Mouse (Mus musculus) hindbrain, embryonic 13.5 days (tissue): ENCODE measurements at regions not wholly inside any gene's neighbourhood (a gene's known extent, or its start where the extent isn't known, plus 50 kb on each side); places are given as distances from the start of the nearest gene placed in this dataset.

Source experiments
- ATAC-seq: fragments of 200-750 bp; cut with Nextera tagmentation; 2 replicates; pipeline ENCODE4 v1.8.0; 2017; ENCODE audit warnings: moderate TSS enrichment; ENCODE audit not compliant: low FRiP score
- H3K27ac ChIP-seq: fragments of 300-500 bp; sonication (generic); 2 replicates; pipeline ENCODE4 v1.5.1; 2015; ENCODE audit warnings: inconsistent platforms, mild to moderate bottlenecking, moderate library complexity
- H3K27me3 ChIP-seq: fragments of 300-500 bp; sonication (generic); 2 replicates; pipeline ENCODE4 v1.6.1; 2015; ENCODE audit warnings: mild to moderate bottlenecking, inconsistent platforms
- H3K36me3 ChIP-seq: fragments of 300-500 bp; sonication (generic); 2 replicates; pipeline ENCODE4 v1.6.1; 2015; ENCODE audit warnings: mild to moderate bottlenecking, inconsistent platforms
- H3K4me1 ChIP-seq: fragments of 300-500 bp; sonication (generic); replicated peaks from 2 replicates; pipeline ENCODE4 v1.6.1; 2015; ENCODE audit warnings: inconsistent platforms
- H3K4me2 ChIP-seq: fragments of 300-500 bp; sonication (generic); 2 replicates; pipeline ENCODE4 v1.6.1; 2015; ENCODE audit warnings: inconsistent platforms, mild to moderate bottlenecking, moderate library complexity
- H3K4me3 ChIP-seq: fragments of 300-500 bp; sonication (generic); 2 replicates; pipeline ENCODE4 v1.5.1; 2015; ENCODE audit warnings: mild to moderate bottlenecking, inconsistent platforms
- H3K9ac ChIP-seq: fragments of 300-500 bp; sonication (generic); 2 replicates; pipeline ENCODE4 v1.6.1; 2015; ENCODE audit warnings: mild to moderate bottlenecking, inconsistent platforms
- H3K9me3 ChIP-seq: fragments of 300-500 bp; sonication (generic); 2 replicates; pipeline ENCODE4 v1.6.1; 2016; ENCODE audit warnings: inconsistent platforms
- WGBS: fragments of 180-500 bp; shearing (Covaris S2); methylation state at CpG from one replicate; pipeline ENCODE4 v1.1.7; 2015; 5-methylcytosine and 5-hydroxymethylcytosine counted together

GRCm38 (mm10) chr13:37142812-37143211, 92.8 kb upstream of the F13a1 start:
- H3K9me3 ChIP-seq, result no peaks in the 10 kb centered on the region
- no peak overlapping the region for H3K27ac ChIP-seq
- H3K9ac ChIP-seq, result no peak overlapping the region
- no peaks in the 10 kb centered on the region for H3K36me3 ChIP-seq
- no peak overlapping the region for H3K4me3 ChIP-seq
- H3K27me3 ChIP-seq, result no peaks in the 10 kb centered on the region
- no peak overlapping the region for H3K4me2 ChIP-seq
- no peaks in the 10 kb centered on the region for H3K4me1 ChIP-seq
- WGBS, result 89% methylated on average over 2 of the region's 2 CpGs
- ATAC-seq, result no peak

GRCm38 (mm10) chr13:37135115-37135514, 85.1 kb upstream of the F13a1 start:
- no peak for ATAC-seq

GRCm38 (mm10) chr13:37134518-37134917, 84.5 kb upstream of the F13a1 start:
- Histone ChIP-seq H3K27ac (no peak overlapping the region), H3K9ac (no peak overlapping the region), H3K4me3 (no peak overlapping the region), H3K4me2 (no peak overlapping the region), H3K27me3 (no peaks in the 10 kb centered on the region), H3K9me3 (no peaks in the 10 kb centered on the region), H3K36me3 (no peaks in the 10 kb centered on the region), H3K4me1 (no peaks in the 10 kb centered on the region)
- no peak for ATAC-seq
- WGBS, result 92% methylated on average over 2 of the region's 2 CpGs

More at GRCm38 (mm10) chr13:37135115-37135514, 85.1 kb upstream of the F13a1 start:
- 73% methylated on average over 1 of the region's 1 CpGs for WGBS
- no peaks in the 10 kb centered on the region for H3K27me3 ChIP-seq
- H3K9ac ChIP-seq, result no peak overlapping the region
- H3K27ac ChIP-seq, result no peak overlapping the region
- no peaks in the 10 kb centered on the region for H3K9me3 ChIP-seq
- H3K4me2 ChIP-seq, result no peak overlapping the region
- H3K36me3 ChIP-seq, result no peaks in the 10 kb centered on the region
- no peak overlapping the region for H3K4me3 ChIP-seq
- H3K4me1 ChIP-seq, result no peaks in the 10 kb centered on the region

- H3K27me3 ChIP-seq, result no peaks in the 10 kb centered on the region
- no peak for ATAC-seq
- no peak overlapping the region for H3K9ac ChIP-seq
- no peaks in the 10 kb centered on the region for H3K9me3 ChIP-seq
- no peaks in the 10 kb centered on the region for H3K4me1 ChIP-seq
- no peak overlapping the region for H3K4me3 ChIP-seq
- 78% methylated on average over 10 of the region's 10 CpGs for WGBS
- H3K4me2 ChIP-seq, result no peak overlapping the region
- no peak overlapping the region for H3K27ac ChIP-seq
- H3K36me3 ChIP-seq, result no peaks in the 10 kb centered on the region
Measured at GRCm38 (mm10) chr13:37130637-37131036, 80.6 kb upstream of the F13a1 start.

GRCm38 (mm10) chr13:37121602-37122001, 71.6 kb upstream of the F13a1 start:
- Histone ChIP-seq H3K4me3 (no peak overlapping the region), H3K27ac (no peak overlapping the region), H3K9ac (no peak overlapping the region), H3K27me3 (no peaks in the 10 kb centered on the region), H3K4me1 (no peaks in the 10 kb centered on the region), H3K9me3 (no peaks in the 10 kb centered on the region), H3K36me3 (no peaks in the 10 kb centered on the region), H3K4me2 (no peak overlapping the region)
- no peak for ATAC-seq
- WGBS, result 94% methylated on average over 4 of the region's 4 CpGs

GRCm38 (mm10) chr13:37120219-37120618, 70.2 kb upstream of the F13a1 start:
- no peaks in the 10 kb centered on the region for H3K36me3 ChIP-seq
- 83% methylated on average over 2 of the region's 2 CpGs for WGBS
- no peak overlapping the region for H3K27ac ChIP-seq
- H3K4me3 ChIP-seq, result no peak overlapping the region
- no peak overlapping the region for H3K4me2 ChIP-seq
- ATAC-seq, result no peak
- H3K27me3 ChIP-seq, result no peaks in the 10 kb centered on the region
- no peaks in the 10 kb centered on the region for H3K9me3 ChIP-seq
- H3K9ac ChIP-seq, result no peak overlapping the region
- H3K4me1 ChIP-seq, result no peaks in the 10 kb centered on the region

GRCm38 (mm10) chr13:37114324-37114723, 64.3 kb upstream of the F13a1 start:
- ATAC-seq, result no peak
- H3K9ac ChIP-seq, result no peak overlapping the region
- H3K4me2 ChIP-seq, result no peak overlapping the region
- WGBS, result 81% methylated on average over 5 of the region's 5 CpGs
- H3K36me3 ChIP-seq, result no peaks in the 10 kb centered on the region
- no peaks in the 10 kb centered on the region for H3K9me3 ChIP-seq
- no peaks in the 10 kb centered on the region for H3K4me1 ChIP-seq
- no peak overlapping the region for H3K4me3 ChIP-seq
- no peaks in the 10 kb centered on the region for H3K27me3 ChIP-seq
- H3K27ac ChIP-seq, result no peak overlapping the region

- Histone ChIP-seq H3K4me2 (no peak overlapping the region), H3K9me3 (no peaks in the 10 kb centered on the region), H3K9ac (no peak overlapping the region), H3K36me3 (no peaks in the 10 kb centered on the region), H3K4me3 (no peak overlapping the region), H3K4me1 (no peaks in the 10 kb centered on the region), H3K27ac (no peak overlapping the region), H3K27me3 (no peaks in the 10 kb centered on the region)
- 77% methylated on average over 4 of the region's 4 CpGs for WGBS
- ATAC-seq, result no peak
Measured at GRCm38 (mm10) chr13:37111747-37112146, 61.7 kb upstream of the F13a1 start.

- no peak overlapping the region for H3K27ac ChIP-seq
- H3K9ac ChIP-seq, result no peak overlapping the region
- H3K9me3 ChIP-seq, result no peaks in the 10 kb centered on the region
- H3K4me1 ChIP-seq, result peaks cover 16% of the 10 kb centered on the region
- no peak overlapping the region for H3K4me3 ChIP-seq
- no peaks in the 10 kb centered on the region for H3K36me3 ChIP-seq
- H3K27me3 ChIP-seq, result no peaks in the 10 kb centered on the region
- WGBS, result 79% methylated on average over 5 of the region's 5 CpGs
- H3K4me2 ChIP-seq, result no peak overlapping the region
- ATAC-seq, result no peak
Measured at GRCm38 (mm10) chr13:37107721-37108120, 57.7 kb upstream of the F13a1 start.

GRCm38 (mm10) chr13:37106009-37106408, 56.0 kb upstream of the F13a1 start:
- no peak for ATAC-seq
- Histone ChIP-seq H3K27ac (no peak overlapping the region), H3K9ac (no peak overlapping the region), H3K27me3 (no peaks in the 10 kb centered on the region), H3K4me1 (peaks cover 16% of the 10 kb centered on the region), H3K4me3 (no peak overlapping the region), H3K36me3 (no peaks in the 10 kb centered on the region), H3K4me2 (no peak overlapping the region), H3K9me3 (no peaks in the 10 kb centered on the region)
- 90% methylated on average over 5 of the region's 5 CpGs for WGBS

- H3K4me3 ChIP-seq, result no peak overlapping the region
- no peaks in the 10 kb centered on the region for H3K9me3 ChIP-seq
- peak; percentile 67 for ATAC-seq
- H3K36me3 ChIP-seq, result no peaks in the 10 kb centered on the region
- no peak overlapping the region for H3K9ac ChIP-seq
- peak overlapping the region; percentile 18; the same call in 1 of the 2 replicates for H3K27ac ChIP-seq
- WGBS, result 61% methylated on average over 9 of the region's 9 CpGs
- peaks cover 23% of the 10 kb centered on the region for H3K4me1 ChIP-seq
- no peaks in the 10 kb centered on the region for H3K27me3 ChIP-seq
- peak overlapping the region; percentile 19; the same call in 1 of the 2 replicates for H3K4me2 ChIP-seq
Measured at GRCm38 (mm10) chr13:37104410-37105294, 54.6 kb upstream of the F13a1 start.

GRCm38 (mm10) chr13:37103741-37104296, 53.8 kb upstream of the F13a1 start:
- Histone ChIP-seq H3K4me3 (no peak overlapping the region), H3K4me2 (peak overlapping the region; percentile 19), H3K36me3 (no peaks in the 10 kb centered on the region), H3K27ac (peak overlapping the region; percentile 77), H3K4me1 (peaks cover 23% of the 10 kb centered on the region), H3K27me3 (no peaks in the 10 kb centered on the region), H3K9ac (no peak overlapping the region), H3K9me3 (no peaks in the 10 kb centered on the region)
- WGBS, result 40% methylated on average over 6 of the region's 6 CpGs
- peak; percentile 88 for ATAC-seq

- Histone ChIP-seq H3K36me3 (no peaks in the 10 kb centered on the region), H3K27me3 (no peaks in the 10 kb centered on the region), H3K4me2 (no peak overlapping the region), H3K9ac (no peak overlapping the region), H3K27ac (no peak overlapping the region), H3K4me3 (no peak overlapping the region), H3K4me1 (peaks cover 23% of the 10 kb centered on the region), H3K9me3 (no peaks in the 10 kb centered on the region)
- ATAC-seq, result no peak
- 83% methylated on average over 4 of the region's 4 CpGs for WGBS
Measured at GRCm38 (mm10) chr13:37101755-37102154, 51.7 kb upstream of the F13a1 start.
